Mouse (Mus musculus) kidney, postnatal 10 days (tissue): ENCODE measurements at regions not wholly inside any gene's neighbourhood (a gene's known extent, or its start where the extent isn't known, plus 50 kb on each side); places are given as distances from the start of the nearest gene placed in this dataset.
A peak's percentile ranks its signal among the peaks of the same experiment; 100 is the strongest.

Experiments
- DNase-seq: peaks from one replicate; pipeline ENCODE4 v3.0.0; 2021; ENCODE audit warnings: mixed read lengths

- peak; percentile 34 for DNase-seq
Measured at GRCm38 (mm10) chr8:86967891-86968311, 82.8 kb upstream of the N4bp1 start.

GRCm38 (mm10) chr8:86961218-86962195 is 76.4 kb upstream of the N4bp1 start:
- DNase-seq, result peak; percentile 5
